Mouse (Mus musculus) heart, embryonic 14.5 days (tissue): Measurements from ENCODE around the gene Zbtb20. TPM values are rescaled to one million over a fixed set of nuclear protein-coding genes. Genes with fewer than 3 reads are reported as not detected.

Source experiments
- ATAC-seq: fragments of 200-750 bp; cut with Nextera tagmentation; 2 replicates; pipeline ENCODE4 v1.8.0; 2017; ENCODE audit warnings: low read depth, moderate TSS enrichment; ENCODE audit not compliant: insufficient number of reproducible peaks, insufficient read depth, low FRiP score
- H3K27ac ChIP-seq, 2 experiments: fragments of 200-500 bp in 1 of 2; fragments of 300-500 bp in 1 of 2; sonication (generic) in 1 of 2; replicated peaks in 1 of 2; 2 replicates each; pipeline ENCODE4 v1.5.1; 2012 to 2014; ENCODE audit warnings: low read depth in 2 of 2, low read length in 2 of 2, control low read depth in 1 of 2, mild to moderate bottlenecking in 1 of 2, mixed read lengths in 1 of 2; ENCODE audit not compliant: control insufficient read depth in 1 of 2, insufficient read depth in 1 of 2
- H3K27me3 ChIP-seq: fragments of 300-500 bp; sonication (generic); 2 replicates; pipeline ENCODE4 v1.6.1; 2014; ENCODE audit warnings: mild to moderate bottlenecking, low read length, control low read depth; ENCODE audit not compliant: control insufficient read depth, insufficient read depth
- H3K36me3 ChIP-seq: fragments of 300-500 bp; sonication (generic); 2 replicates; pipeline ENCODE4 v1.6.1; 2014; ENCODE audit warnings: mild to moderate bottlenecking, control low read depth, low read length, mixed read lengths; ENCODE audit not compliant: control insufficient read depth, insufficient read depth
- H3K4me1 ChIP-seq, 2 experiments: fragments of 200-500 bp in 1 of 2; fragments of 300-500 bp in 1 of 2; sonication (generic) in 1 of 2; 2 replicates each; pipeline ENCODE4 v1.6.1; 2012 to 2014; ENCODE audit warnings: low read length in 2 of 2, control low read depth in 1 of 2, mixed read lengths in 1 of 2; ENCODE audit not compliant: control insufficient read depth in 2 of 2, insufficient read depth in 2 of 2
- H3K4me2 ChIP-seq: fragments of 300-500 bp; sonication (generic); 2 replicates; pipeline ENCODE4 v1.6.1; 2014; ENCODE audit warnings: mild to moderate bottlenecking, low read length
- H3K4me3 ChIP-seq, 2 experiments: fragments of 200-500 bp in 1 of 2; fragments of 300-500 bp in 1 of 2; sonication (generic) in 1 of 2; 2 replicates each; pipeline ENCODE4 v1.5.1; 2012 to 2014; ENCODE audit warnings: low read length in 2 of 2, mild to moderate bottlenecking in 2 of 2, control low read depth in 1 of 2, low read depth in 1 of 2, moderate library complexity in 1 of 2; ENCODE audit not compliant: control insufficient read depth in 1 of 2, insufficient read depth in 1 of 2
- H3K9ac ChIP-seq: fragments of 300-500 bp; sonication (generic); 2 replicates; pipeline ENCODE4 v1.6.1; 2014; ENCODE audit warnings: mild to moderate bottlenecking, low read length
- H3K9me3 ChIP-seq: fragments of 300-500 bp; sonication (generic); 2 replicates; pipeline ENCODE4 v1.6.1; 2016; ENCODE audit warnings: low read length, control low read depth; ENCODE audit not compliant: control insufficient read depth
- WGBS: fragments of 180-500 bp; shearing (Covaris S2); extraction: QIAGEN DNeasy Blood & Tissue Kit; methylation state at CpG from one replicate; pipeline ENCODE4 v1.1.7; 2014; 5-methylcytosine and 5-hydroxymethylcytosine counted together
- polyA plus RNA-seq: library from polyadenylated mRNA; unstranded; fragments of >200 nt; fragmentation: Nextera tagmentation; extraction: Ambion mirVana; gene quantifications from 2 replicates; pipeline ENCODE4 v1.2.1, GENCODE M21; 2014

The Zbtb20 gene
- polyA plus RNA-seq, 1 experiment from 2014 or later, result 50.3 TPM

GRCm38 (mm10) chr16:43276764-43277163 is 401.1 kb downstream of the Zbtb20 start:
- no peak overlapping the region for H3K4me2 ChIP-seq
- H3K36me3 ChIP-seq, result no peaks in the 10 kb centered on the region
- H3K4me3 ChIP-seq, result no peak overlapping the region
- no peak overlapping the region for H3K9ac ChIP-seq
- no peaks in the 10 kb centered on the region for H3K9me3 ChIP-seq
- no peaks in the 10 kb centered on the region for H3K27me3 ChIP-seq
- H3K27ac ChIP-seq, result no peak overlapping the region
- peaks cover 4 to 7% of the 10 kb centered on the region in 2 experiments; a peak in 3 of 4 replicates for H3K4me1 ChIP-seq
- ATAC-seq, result no peak
- WGBS, result 92% methylated on average over 4 of the region's 4 CpGs

GRCm38 (mm10) chr16:43286319-43286718 is 410.6 kb downstream of the Zbtb20 start:
- ATAC-seq, result no peak
- Histone ChIP-seq H3K9ac (no peak overlapping the region), H3K9me3 (no peaks in the 10 kb centered on the region), H3K4me1 (peaks cover 0 to 7% of the 10 kb centered on the region in 2 experiments; a peak in 1 of 4 replicates), H3K27ac (no peak overlapping the region), H3K27me3 (no peaks in the 10 kb centered on the region), H3K4me2 (no peak overlapping the region), H3K4me3 (no peak overlapping the region), H3K36me3 (no peaks in the 10 kb centered on the region)
- 86% methylated on average over 1 of the region's 1 CpGs for WGBS

- no peaks in the 10 kb centered on the region for H3K36me3 ChIP-seq
- no peak for ATAC-seq
- peaks cover 2 to 7% of the 10 kb centered on the region in 2 experiments; a peak in 1 of 4 replicates for H3K4me1 ChIP-seq
- no peaks in the 10 kb centered on the region for H3K27me3 ChIP-seq
- no peaks in the 10 kb centered on the region for H3K9me3 ChIP-seq
- no peak overlapping the region for H3K9ac ChIP-seq
- H3K4me2 ChIP-seq, result no peak overlapping the region
- H3K4me3 ChIP-seq, result no peak overlapping the region
- WGBS, result 24% methylated on average over 1 of the region's 1 CpGs
- no peak overlapping the region for H3K27ac ChIP-seq
These were observed 411.2 kb downstream of the Zbtb20 start for GRCm38 (mm10) chr16:43286783-43287383.

GRCm38 (mm10) chr16:43291423-43291822 is 415.7 kb downstream of the Zbtb20 start:
- no peaks in the 10 kb centered on the region for H3K9me3 ChIP-seq
- WGBS, result 71% methylated on average over 3 of the region's 3 CpGs
- H3K9ac ChIP-seq, result no peak overlapping the region
- H3K36me3 ChIP-seq, result no peaks in the 10 kb centered on the region
- ATAC-seq, result no peak
- no peak overlapping the region for H3K4me3 ChIP-seq
- H3K27me3 ChIP-seq, result no peaks in the 10 kb centered on the region
- H3K27ac ChIP-seq, result no peak overlapping the region
- peaks cover 2 to 7% of the 10 kb centered on the region in 2 experiments; a peak in 1 of 4 replicates for H3K4me1 ChIP-seq
- no peak overlapping the region for H3K4me2 ChIP-seq

- H3K36me3 ChIP-seq, result no peaks in the 10 kb centered on the region
- H3K4me1 ChIP-seq, result peaks cover 2 to 6% of the 10 kb centered on the region in 2 experiments; a peak in 3 of 4 replicates
- ATAC-seq, result no peak
- no peak overlapping the region for H3K27ac ChIP-seq
- WGBS, result 86% methylated on average over 5 of the region's 5 CpGs
- no peak overlapping the region for H3K9ac ChIP-seq
- H3K9me3 ChIP-seq, result no peaks in the 10 kb centered on the region
- H3K4me3 ChIP-seq, result no peak overlapping the region
- no peaks in the 10 kb centered on the region for H3K27me3 ChIP-seq
- H3K4me2 ChIP-seq, result no peak overlapping the region
These were observed 422.4 kb downstream of the Zbtb20 start for GRCm38 (mm10) chr16:43297953-43298596.

- 74% methylated on average over 3 of the region's 3 CpGs for WGBS
- Histone ChIP-seq H3K4me2 (no peak overlapping the region), H3K9me3 (no peaks in the 10 kb centered on the region), H3K4me1 (peaks cover 9 to 14% of the 10 kb centered on the region in 2 experiments), H3K27me3 (no peaks in the 10 kb centered on the region), H3K9ac (no peak overlapping the region), H3K36me3 (no peaks in the 10 kb centered on the region), H3K27ac (no peak overlapping the region), H3K4me3 (no peak overlapping the region)
- no peak for ATAC-seq
These were observed 424.7 kb downstream of the Zbtb20 start for GRCm38 (mm10) chr16:43300420-43300819.

- H3K36me3 ChIP-seq, result no peaks in the 10 kb centered on the region
- H3K9ac ChIP-seq, result no peak overlapping the region
- no peaks in the 10 kb centered on the region for H3K9me3 ChIP-seq
- no peak overlapping the region for H3K27ac ChIP-seq
- H3K4me1 ChIP-seq, result peaks cover 9 to 14% of the 10 kb centered on the region in 2 experiments
- 93% methylated on average over 2 of the region's 2 CpGs for WGBS
- H3K4me3 ChIP-seq, result no peak overlapping the region
- H3K4me2 ChIP-seq, result no peak overlapping the region
- ATAC-seq, result no peak
- H3K27me3 ChIP-seq, result no peaks in the 10 kb centered on the region
These were observed 426.5 kb downstream of the Zbtb20 start for GRCm38 (mm10) chr16:43302171-43302570.
